Mouse (Mus musculus) heart, embryonic 14.5 days (tissue): Measurements from ENCODE around the gene Dbndd1. TPM values are rescaled to one million over a fixed set of nuclear protein-coding genes. Genes with fewer than 3 reads are reported as not detected.

ENCODE experiments used
- ATAC-seq: fragments of 200-750 bp; cut with Nextera tagmentation; 2 replicates; pipeline ENCODE4 v1.8.0; 2017; ENCODE audit warnings: low read depth, moderate TSS enrichment; ENCODE audit not compliant: insufficient number of reproducible peaks, insufficient read depth, low FRiP score
- H3K27ac ChIP-seq, 2 experiments: fragments of 200-500 bp in 1 of 2; fragments of 300-500 bp in 1 of 2; sonication (generic) in 1 of 2; replicated peaks in 1 of 2; 2 replicates each; pipeline ENCODE4 v1.5.1; 2012 to 2014; ENCODE audit warnings: low read depth in 2 of 2, low read length in 2 of 2, control low read depth in 1 of 2, mild to moderate bottlenecking in 1 of 2, mixed read lengths in 1 of 2; ENCODE audit not compliant: control insufficient read depth in 1 of 2, insufficient read depth in 1 of 2
- H3K27me3 ChIP-seq: fragments of 300-500 bp; sonication (generic); 2 replicates; pipeline ENCODE4 v1.6.1; 2014; ENCODE audit warnings: mild to moderate bottlenecking, low read length, control low read depth; ENCODE audit not compliant: control insufficient read depth, insufficient read depth
- H3K36me3 ChIP-seq: fragments of 300-500 bp; sonication (generic); 2 replicates; pipeline ENCODE4 v1.6.1; 2014; ENCODE audit warnings: mild to moderate bottlenecking, control low read depth, low read length, mixed read lengths; ENCODE audit not compliant: control insufficient read depth, insufficient read depth
- H3K4me1 ChIP-seq, 2 experiments: fragments of 200-500 bp in 1 of 2; fragments of 300-500 bp in 1 of 2; sonication (generic) in 1 of 2; 2 replicates each; pipeline ENCODE4 v1.6.1; 2012 to 2014; ENCODE audit warnings: low read length in 2 of 2, control low read depth in 1 of 2, mixed read lengths in 1 of 2; ENCODE audit not compliant: control insufficient read depth in 2 of 2, insufficient read depth in 2 of 2
- H3K4me2 ChIP-seq: fragments of 300-500 bp; sonication (generic); 2 replicates; pipeline ENCODE4 v1.6.1; 2014; ENCODE audit warnings: mild to moderate bottlenecking, low read length
- H3K4me3 ChIP-seq, 2 experiments: fragments of 200-500 bp in 1 of 2; fragments of 300-500 bp in 1 of 2; sonication (generic) in 1 of 2; 2 replicates each; pipeline ENCODE4 v1.5.1; 2012 to 2014; ENCODE audit warnings: low read length in 2 of 2, mild to moderate bottlenecking in 2 of 2, control low read depth in 1 of 2, low read depth in 1 of 2, moderate library complexity in 1 of 2; ENCODE audit not compliant: control insufficient read depth in 1 of 2, insufficient read depth in 1 of 2
- H3K9ac ChIP-seq: fragments of 300-500 bp; sonication (generic); 2 replicates; pipeline ENCODE4 v1.6.1; 2014; ENCODE audit warnings: mild to moderate bottlenecking, low read length
- H3K9me3 ChIP-seq: fragments of 300-500 bp; sonication (generic); 2 replicates; pipeline ENCODE4 v1.6.1; 2016; ENCODE audit warnings: low read length, control low read depth; ENCODE audit not compliant: control insufficient read depth
- WGBS: fragments of 180-500 bp; shearing (Covaris S2); extraction: QIAGEN DNeasy Blood & Tissue Kit; methylation state at CpG from one replicate; pipeline ENCODE4 v1.1.7; 2014; 5-methylcytosine and 5-hydroxymethylcytosine counted together
- polyA plus RNA-seq: library from polyadenylated mRNA; unstranded; fragments of >200 nt; fragmentation: Nextera tagmentation; extraction: Ambion mirVana; gene quantifications from 2 replicates; pipeline ENCODE4 v1.2.1, GENCODE M21; 2014

Gene Dbndd1
- polyA plus RNA-seq, 1 experiment from 2014 or later: 1.1 TPM

DNA sequence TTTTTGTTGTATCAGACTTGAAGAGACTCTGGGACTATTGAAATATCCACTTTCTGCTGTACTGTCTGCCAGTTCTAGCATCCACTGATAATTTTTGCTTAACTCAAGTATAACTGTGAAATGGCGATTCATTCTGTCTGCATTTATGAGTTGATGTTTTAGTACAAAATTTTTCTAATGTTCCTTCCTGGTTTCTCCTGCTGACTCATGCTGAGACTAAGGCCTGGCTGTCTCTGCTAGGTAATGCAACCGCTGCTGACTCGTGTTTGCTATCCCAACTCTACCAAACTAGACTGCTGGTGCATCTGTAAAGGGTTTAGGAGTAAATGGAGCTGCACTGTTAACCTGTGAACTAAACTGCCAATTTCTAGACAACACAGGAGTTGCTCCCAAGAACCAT is 47.8 kb downstream of the Dbndd1 start:
- WGBS: 64% methylated on average over 3 of the region's 3 CpGs
- no peak for ATAC-seq
- H3K27ac ChIP-seq: no peak overlapping the region
- no peak overlapping the region for H3K4me2 ChIP-seq
- H3K27me3 ChIP-seq: peaks cover 4% of the 10 kb centered on the region; the same call in 1 of the 2 replicates
- peaks cover 11% of the 10 kb centered on the region for H3K36me3 ChIP-seq
- H3K9me3 ChIP-seq: no peaks in the 10 kb centered on the region
- H3K9ac ChIP-seq: no peak overlapping the region
- H3K4me1 ChIP-seq: no peaks in the 10 kb centered on the region
- H3K4me3 ChIP-seq: no peak overlapping the region

DNA sequence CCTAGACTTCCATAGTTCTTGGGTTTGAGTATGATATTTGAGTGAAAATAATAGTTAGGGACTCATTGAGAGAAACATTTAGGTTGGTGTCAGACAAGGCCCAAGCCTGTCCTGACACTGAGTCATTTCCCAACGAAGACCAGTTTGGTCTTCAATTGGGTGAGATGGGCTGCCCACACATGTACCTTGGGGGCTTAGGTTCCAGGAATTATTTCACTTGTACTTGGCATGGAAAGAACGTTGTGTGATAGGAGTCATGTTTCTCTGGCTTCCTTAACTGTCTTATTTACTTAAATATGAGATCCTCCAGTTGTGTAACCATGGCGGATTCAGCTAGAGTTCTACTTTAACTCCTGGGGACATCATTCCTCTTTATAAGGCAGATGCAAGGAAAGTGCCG is 51.6 kb downstream of the Dbndd1 start:
- Histone ChIP-seq H3K27me3 (no peaks in the 10 kb centered on the region), H3K36me3 (peaks cover 48% of the 10 kb centered on the region), H3K4me3 (no peak overlapping the region), H3K9me3 (no peaks in the 10 kb centered on the region), H3K4me1 (no peaks in the 10 kb centered on the region), H3K4me2 (no peak overlapping the region), H3K9ac (no peak overlapping the region), H3K27ac (no peak overlapping the region)
- ATAC-seq: no peak
- 85% methylated on average over 4 of the region's 4 CpGs for WGBS

Other genes with a start within 250 kb of the Dbndd1 start
- gene Fanca, start 196.9 kb downstream of the Dbndd1 start, polyA plus RNA-seq: 16.5 and 19.4 TPM in 2 replicates
- gene Spire2, start 182.8 kb downstream of the Dbndd1 start, polyA plus RNA-seq: 0.77 and 0.85 TPM in 2 replicates
- gene Tcf25, start 141.7 kb downstream of the Dbndd1 start, polyA plus RNA-seq: 149 and 163 TPM in 2 replicates
- gene Mc1r, start 108.4 kb downstream of the Dbndd1 start, polyA plus RNA-seq: 0.07 TPM in 1 of 2 replicates, not detected in the other
- 1.5 and 6.1 TPM in 2 replicates for gene Tubb3, start 104.0 kb downstream of the Dbndd1 start, polyA plus RNA-seq
- gene Def8, start 91.9 kb downstream of the Dbndd1 start, polyA plus RNA-seq: 31.7 and 32.4 TPM in 2 replicates
- 27.0 and 29.9 TPM in 2 replicates for gene Afg3l1, start 37.6 kb downstream of the Dbndd1 start, polyA plus RNA-seq
- 13.6 and 13.9 TPM in 2 replicates for gene Gas8, start 3.4 kb upstream of the Dbndd1 start, polyA plus RNA-seq
- 10.0 and 11.4 TPM in 2 replicates for gene Rhou, start 138.5 kb upstream of the Dbndd1 start, polyA plus RNA-seq